Mouse (Mus musculus) stomach, embryonic 16.5 days (tissue): ENCODE measurements around the gene Acot7. TPM values are rescaled to one million over a fixed set of nuclear protein-coding genes. Genes with fewer than 3 reads are reported as not detected.

Source experiments
- polyA plus RNA-seq: library from polyadenylated mRNA; unstranded; fragments of >200 nt; fragmentation: Nextera tagmentation; extraction: Ambion mirVana; gene quantifications from 2 replicates; pipeline ENCODE4 v1.2.1, GENCODE M21; 2015

The Acot7 gene
- polyA plus RNA-seq, 1 experiment from 2014 or later = 57.3 TPM

Other genes starting within 250 kb of the Acot7 start
- gene Dnajc11, start 244.4 kb upstream of the Acot7 start, polyA plus RNA-seq = 62.4 and 62.7 TPM in 2 replicates
- gene Thap3, start 189.1 kb upstream of the Acot7 start, polyA plus RNA-seq = 31.8 and 35.7 TPM in 2 replicates
- 18.3 and 21.0 TPM in 2 replicates for gene Phf13, start 181.9 kb upstream of the Acot7 start, polyA plus RNA-seq
- 8.2 and 9.9 TPM in 2 replicates for gene Klhl21, start 169.3 kb upstream of the Acot7 start, polyA plus RNA-seq
- gene Zbtb48, start 150.5 kb upstream of the Acot7 start, polyA plus RNA-seq = 17.0 and 18.0 TPM in 2 replicates
- 0.37 and 0.47 TPM in 2 replicates for gene Tas1r1, start 139.6 kb upstream of the Acot7 start, polyA plus RNA-seq
- gene Nol9, start 138.8 kb upstream of the Acot7 start, polyA plus RNA-seq = 18.7 and 20.9 TPM in 2 replicates
- 12.3 and 14.1 TPM in 2 replicates for gene Plekhg5, start 105.6 kb upstream of the Acot7 start, polyA plus RNA-seq
- 1.5 and 2.1 TPM in 2 replicates for gene Tnfrsf25, start 62.2 kb upstream of the Acot7 start, polyA plus RNA-seq
- gene Espn, start 25.8 kb upstream of the Acot7 start, polyA plus RNA-seq = 8.6 and 9.1 TPM in 2 replicates
- gene Hes2, start 19.3 kb upstream of the Acot7 start, polyA plus RNA-seq = 0.56 and 0.75 TPM in 2 replicates
- 6.0 and 6.1 TPM in 2 replicates for gene Gpr153, start 96.1 kb downstream of the Acot7 start, polyA plus RNA-seq
- not detected in 2 replicates for gene Hes3, start 113.5 kb downstream of the Acot7 start, polyA plus RNA-seq
- 20.1 and 20.8 TPM in 2 replicates for gene Icmt, start 119.1 kb downstream of the Acot7 start, polyA plus RNA-seq
- gene Rnf207, start 140.9 kb downstream of the Acot7 start, polyA plus RNA-seq = 0.66 and 0.84 TPM in 2 replicates
- 303 and 377 TPM in 2 replicates for gene Rpl22, start 147.6 kb downstream of the Acot7 start, polyA plus RNA-seq
- 0.84 and 0.95 TPM in 2 replicates for gene Chd5, start 160.5 kb downstream of the Acot7 start, polyA plus RNA-seq